ENCODE assay signal across 25 mouse cellular contexts in genomic region chr1:193327216-193327615, GRCm38 (mm10). TPM values are rescaled to one million over a fixed set of nuclear protein-coding genes. Genes with fewer than 3 reads are reported as not detected.
A peak's percentile ranks its signal among the peaks of the same experiment; 100 is the strongest.
DNase-seq lines count a peak whose midpoint lies in the region; ATAC-seq and TF ChIP-seq lines count a peak whose summit lies in the region.
"Had no signal": no experiment of that assay in that cellular context is flagged by ENCODE, and none has a peak within 500 bp of the region (broad histone marks: within the 10 kb centered on the region; RNA-seq: fewer than 3 reads in every experiment).

No protein-coding gene starts in this region.

- H3K4me1 ChIP-seq in hindbrain, postnatal 0 days (ENCODE audit: insufficient read depth, low read length) = 0 out of 2 replicates have a peak, but pooled peaks cover 3% of the 10 kb centered on the region
- H3K4me1 ChIP-seq in hindbrain, embryonic 14.5 days (replicated peaks; ENCODE audit: control insufficient read depth, insufficient read depth, low read length) = no peaks in the 10 kb centered on the region; the same call in 1 of the 2 replicates
- H3K4me1 ChIP-seq in kidney, postnatal 0 days (replicated peaks; ENCODE audit: insufficient read depth, low read length) = no peaks in the 10 kb centered on the region
- H3K4me1 ChIP-seq in midbrain, postnatal 0 days (ENCODE audit: insufficient read depth, low read length) = no peaks in the 10 kb centered on the region
- peaks cover 12% of the 10 kb centered on the region; the same call in 1 of the 2 replicates for H3K4me1 ChIP-seq in midbrain, embryonic 15.5 days
- H3K4me1 ChIP-seq in brown adipose tissue, adult 24 weeks (ENCODE audit: control insufficient read depth, insufficient read depth, insufficient read length, low read length) = peaks cover 10% of the 10 kb centered on the region
- H3K4me1 ChIP-seq: embryonic facial prominence, embryonic 15.5 days; lung, embryonic 15.5 days had no signal

- H3K27ac ChIP-seq in hindbrain, postnatal 0 days = no peak overlapping the region
- no peak overlapping the region for H3K27ac ChIP-seq in hindbrain, embryonic 14.5 days
- peak overlapping the region; percentile 31; the same call in 1 of the 2 replicates for H3K27ac ChIP-seq in kidney, postnatal 0 days
- no peak overlapping the region for H3K27ac ChIP-seq in midbrain, postnatal 0 days (ENCODE audit: low read depth, low read length)
- H3K27ac ChIP-seq in midbrain, embryonic 15.5 days = no peak overlapping the region
- 0 out of 2 replicates have a peak overlapping the region, but pooled peaks have one; percentile 7 for H3K27ac ChIP-seq in brown adipose tissue, adult 24 weeks (replicated peaks; ENCODE audit: low read depth, low read length)
- H3K27ac ChIP-seq: embryonic facial prominence, embryonic 15.5 days; forebrain, embryonic 15.5 days; limb, embryonic 15.5 days; lung, embryonic 15.5 days; neural tube, embryonic 13.5 days had no signal

- H3K36me3 ChIP-seq in hindbrain, postnatal 0 days (ENCODE audit: insufficient read depth, low read length) = no peaks in the 10 kb centered on the region
- no peaks in the 10 kb centered on the region for H3K36me3 ChIP-seq in hindbrain, embryonic 14.5 days (replicated peaks; ENCODE audit: control insufficient read depth, insufficient read depth)
- no peaks in the 10 kb centered on the region for H3K36me3 ChIP-seq in kidney, postnatal 0 days (ENCODE audit: insufficient read depth, low read length)
- no peaks in the 10 kb centered on the region for H3K36me3 ChIP-seq in midbrain, postnatal 0 days (ENCODE audit: insufficient read depth, low read length)
- H3K36me3 ChIP-seq in midbrain, embryonic 15.5 days (replicated peaks) = no peaks in the 10 kb centered on the region
- H3K36me3 ChIP-seq: embryonic facial prominence, embryonic 15.5 days; forebrain, embryonic 15.5 days; heart, embryonic 12.5 days; limb, embryonic 15.5 days; lung, embryonic 15.5 days; neural tube, embryonic 13.5 days had no signal

- no peaks in the 10 kb centered on the region for H3K27me3 ChIP-seq in hindbrain, postnatal 0 days (ENCODE audit: insufficient read depth, low read length)
- H3K27me3 ChIP-seq in hindbrain, embryonic 14.5 days (ENCODE audit: control insufficient read depth, insufficient read depth, low read length) = no peaks in the 10 kb centered on the region
- no peaks in the 10 kb centered on the region for H3K27me3 ChIP-seq in kidney, postnatal 0 days (ENCODE audit: insufficient read depth, low read length)
- no peaks in the 10 kb centered on the region for H3K27me3 ChIP-seq in midbrain, postnatal 0 days (ENCODE audit: insufficient read depth, low read length)
- H3K27me3 ChIP-seq in midbrain, embryonic 15.5 days (replicated peaks) = no peaks in the 10 kb centered on the region
- H3K27me3 ChIP-seq: embryonic facial prominence, embryonic 15.5 days; forebrain, embryonic 15.5 days; heart, embryonic 12.5 days; lung, embryonic 15.5 days; neural tube, embryonic 13.5 days had no signal

- no peak overlapping the region for H3K4me2 ChIP-seq in hindbrain, postnatal 0 days (ENCODE audit: low read depth, low read length)
- H3K4me2 ChIP-seq in hindbrain, embryonic 14.5 days (replicated peaks) = no peak overlapping the region
- no peak overlapping the region for H3K4me2 ChIP-seq in kidney, postnatal 0 days (ENCODE audit: low read length)
- no peak overlapping the region for H3K4me2 ChIP-seq in midbrain, postnatal 0 days (ENCODE audit: low read depth, low read length, poor library complexity, severe bottlenecking)
- H3K4me2 ChIP-seq in midbrain, embryonic 15.5 days = no peak overlapping the region
- H3K4me2 ChIP-seq: embryonic facial prominence, embryonic 15.5 days; forebrain, embryonic 15.5 days; heart, embryonic 12.5 days; limb, embryonic 15.5 days; lung, embryonic 15.5 days; neural tube, embryonic 13.5 days had no signal

- no peak overlapping the region for H3K4me3 ChIP-seq in hindbrain, postnatal 0 days (ENCODE audit: low read length)
- no peak overlapping the region for H3K4me3 ChIP-seq in hindbrain, embryonic 14.5 days (replicated peaks; ENCODE audit: low read length)
- H3K4me3 ChIP-seq in kidney, postnatal 0 days (replicated peaks; ENCODE audit: low read depth, low read length) = no peak overlapping the region
- H3K4me3 ChIP-seq in midbrain, postnatal 0 days (ENCODE audit: low read depth, low read length) = no peak overlapping the region
- H3K4me3 ChIP-seq in midbrain, embryonic 15.5 days = no peak overlapping the region
- H3K4me3 ChIP-seq in brown adipose tissue, adult 24 weeks (ENCODE audit: insufficient read depth, low read depth, low read length) = no peak overlapping the region
- H3K4me3 ChIP-seq: embryonic facial prominence, embryonic 15.5 days; forebrain, embryonic 15.5 days; heart, embryonic 12.5 days; limb, embryonic 15.5 days; lung, embryonic 15.5 days; myocyte; neural tube, embryonic 13.5 days had no signal

- WGBS in hindbrain, postnatal 0 days = 61% methylated on average over 1 of the region's 1 CpGs
- 62% methylated on average over 1 of the region's 1 CpGs for WGBS in hindbrain, embryonic 14.5 days
- 59% methylated on average over 1 of the region's 1 CpGs for WGBS in kidney, postnatal 0 days
- 77% methylated on average over 1 of the region's 1 CpGs for WGBS in midbrain, postnatal 0 days
- 54% methylated on average over 1 of the region's 1 CpGs for WGBS in midbrain, embryonic 15.5 days

- TF ChIP-seq CTCF in hindbrain, postnatal 0 days (IDR thresholded peaks at IDR 0.05; ENCODE audit: low read depth) = no peak
- TF ChIP-seq CTCF in kidney, postnatal 0 days (IDR thresholded peaks at IDR 0.05; ENCODE audit: low read depth) = no peak
- TF ChIP-seq CTCF in midbrain, postnatal 0 days (IDR thresholded peaks at IDR 0.05) = no peak

- peak; percentile 26 for DNase-seq in hindbrain, postnatal 0 days (ENCODE audit: low spot score)
- no peak for DNase-seq in hindbrain, embryonic 14.5 days (ENCODE audit: low spot score)
- no peak for DNase-seq in kidney, postnatal 0 days (ENCODE audit: low spot score)
- DNase-seq in kidney, postnatal 14 days = no peak
- peak; percentile 19 for DNase-seq in midbrain, postnatal 0 days (ENCODE audit: low spot score)
- DNase-seq: adrenal gland, adult 8-10 months; cerebellum, adult 8-10 months; gastrocnemius, postnatal 14 days; heart, postnatal 14 days; left cerebral cortex, postnatal 4 days; midbrain, embryonic 14.5 days; thymus, adult 18-20 months had no signal

- no peak for ATAC-seq in hindbrain, postnatal 0 days
- no peak for ATAC-seq in hindbrain, embryonic 14.5 days (ENCODE audit: low FRiP score)
- no peak for ATAC-seq in kidney, postnatal 0 days (replicated peaks; ENCODE audit: low FRiP score, low read depth)
- no peak for ATAC-seq in midbrain, postnatal 0 days (ENCODE audit: low FRiP score)
- ATAC-seq in midbrain, embryonic 15.5 days (replicated peaks) = no peak
- ATAC-seq in CD4-positive, CD25-positive, alpha-beta regulatory T cell, adult 4 months = no peak
- ATAC-seq: activated CD4-positive, CD25-positive, alpha-beta regulatory T cell, adult 4 months; forebrain, embryonic 15.5 days had no signal

- no peaks in the 10 kb centered on the region for H3K9me3 ChIP-seq in hindbrain, postnatal 0 days (ENCODE audit: low read length)
- no peaks in the 10 kb centered on the region for H3K9me3 ChIP-seq in hindbrain, embryonic 14.5 days (ENCODE audit: control insufficient read depth, low read length)
- H3K9me3 ChIP-seq in kidney, postnatal 0 days (replicated peaks; ENCODE audit: low read length) = no peaks in the 10 kb centered on the region
- no peaks in the 10 kb centered on the region for H3K9me3 ChIP-seq in midbrain, postnatal 0 days (ENCODE audit: low read length)
- no peaks in the 10 kb centered on the region for H3K9me3 ChIP-seq in midbrain, embryonic 15.5 days
- H3K9me3 ChIP-seq: embryonic facial prominence, embryonic 15.5 days; forebrain, embryonic 15.5 days; heart, embryonic 12.5 days; limb, embryonic 15.5 days; lung, embryonic 15.5 days; neural tube, embryonic 13.5 days had no signal

- H3K9ac ChIP-seq in hindbrain, postnatal 0 days (replicated peaks; ENCODE audit: low read length) = no peak overlapping the region
- no peak overlapping the region for H3K9ac ChIP-seq in hindbrain, embryonic 14.5 days
- no peak overlapping the region for H3K9ac ChIP-seq in kidney, postnatal 0 days (ENCODE audit: low read depth, low read length)
- no peak overlapping the region for H3K9ac ChIP-seq in midbrain, postnatal 0 days (replicated peaks; ENCODE audit: low read length, poor library complexity, severe bottlenecking)
- H3K9ac ChIP-seq in midbrain, embryonic 15.5 days = no peak overlapping the region
- H3K9ac ChIP-seq: embryonic facial prominence, embryonic 15.5 days; forebrain, embryonic 15.5 days; heart, embryonic 12.5 days; limb, embryonic 15.5 days; lung, embryonic 15.5 days; neural tube, embryonic 13.5 days had no signal

RNA-seq across cellular contexts. Expression of gene Camk1g, which starts 42.9 kb away (rescaled TPM):
- total RNA-seq in hindbrain, postnatal 0 days (2014; rRNA removed) = 32.9 and 34.6 TPM in 2 replicates
- polyA plus RNA-seq in hindbrain, postnatal 0 days (2015; fragmentation: Nextera tagmentation; extraction: Ambion mirVana) = 30.9 and 35.1 TPM in 2 replicates
- polyA plus RNA-seq in hindbrain, embryonic 14.5 days (2014; fragmentation: Nextera tagmentation; extraction: Ambion mirVana) = 39.9 and 45.2 TPM in 2 replicates
- 6.8 and 8.5 TPM in 2 replicates for polyA plus RNA-seq in kidney, postnatal 0 days (2015; fragmentation: Nextera tagmentation; extraction: Ambion mirVana)
- total RNA-seq in midbrain, postnatal 0 days (2014; rRNA removed) = 48.1 and 54.7 TPM in 2 replicates
- 46.6 and 50.3 TPM in 2 replicates for polyA plus RNA-seq in midbrain, postnatal 0 days (2015; fragmentation: Nextera tagmentation; extraction: Ambion mirVana)
- polyA plus RNA-seq in midbrain, embryonic 15.5 days (2015; fragmentation: Nextera tagmentation; extraction: Ambion mirVana) = 54.4 and 57.0 TPM in 2 replicates
- polyA plus RNA-seq in brown adipose tissue, adult 24 weeks (2012; ENCODE audit: insufficient read depth, insufficient read length, missing spikeins) = not detected in 2 replicates
- polyA plus RNA-seq in CD4-positive, CD25-positive, alpha-beta regulatory T cell, adult 4 months (2017; shearing (Covaris generic)) = not detected
- total RNA-seq: ES-E14; megakaryocyte-erythroid progenitor cell, adult 5-6 weeks had no signal
- polyA plus RNA-seq: activated CD4-positive, CD25-positive, alpha-beta regulatory T cell, adult 4 months had no signal

RNA-seq across cellular contexts. Expression of gene G0s2, which starts 54.2 kb away (rescaled TPM):
- 7.4 and 12.1 TPM in 2 replicates for total RNA-seq in hindbrain, postnatal 0 days (2014; rRNA removed)
- polyA plus RNA-seq in hindbrain, postnatal 0 days (2015; fragmentation: Nextera tagmentation; extraction: Ambion mirVana) = 7.0 and 9.1 TPM in 2 replicates
- 6.5 and 9.6 TPM in 2 replicates for polyA plus RNA-seq in hindbrain, embryonic 14.5 days (2014; fragmentation: Nextera tagmentation; extraction: Ambion mirVana)
- 47.6 and 48.9 TPM in 2 replicates for polyA plus RNA-seq in kidney, postnatal 0 days (2015; fragmentation: Nextera tagmentation; extraction: Ambion mirVana)
- 5.3 and 8.6 TPM in 2 replicates for total RNA-seq in midbrain, postnatal 0 days (2014; rRNA removed)
- 5.8 and 6.5 TPM in 2 replicates for polyA plus RNA-seq in midbrain, postnatal 0 days (2015; fragmentation: Nextera tagmentation; extraction: Ambion mirVana)
- polyA plus RNA-seq in midbrain, embryonic 15.5 days (2015; fragmentation: Nextera tagmentation; extraction: Ambion mirVana) = 5.3 and 6.6 TPM in 2 replicates
- polyA plus RNA-seq in brown adipose tissue, adult 24 weeks (2012; ENCODE audit: insufficient read depth, insufficient read length, missing spikeins) = 473 and 1,174 TPM in 2 replicates
- 1 to 10 TPM; 1.1 to 1.5 TPM for polyA plus RNA-seq in CD4-positive, CD25-positive, alpha-beta regulatory T cell, adult 4 months (2017; shearing (Covaris generic))
- total RNA-seq: megakaryocyte-erythroid progenitor cell, adult 5-6 weeks had no signal

Comparison
In these comparisons a context has a peak if more than half of its experiments do, and no peak if none do; other contexts are left out.
1. DNase-seq: peak in hindbrain, postnatal 0 days (single experiment) and midbrain, postnatal 0 days (single experiment); none in hindbrain, embryonic 14.5 days (single experiment), kidney, postnatal 0 days (single experiment) and kidney, postnatal 14 days (single experiment).
2. H3K27ac ChIP-seq: peak in kidney, postnatal 0 days (single experiment) and brown adipose tissue, adult 24 weeks (single experiment); none in hindbrain, postnatal 0 days (single experiment), hindbrain, embryonic 14.5 days (single experiment), midbrain, postnatal 0 days (single experiment) and midbrain, embryonic 15.5 days (single experiment).